Mouse (Mus musculus) liver, embryonic 16.5 days (tissue): ENCODE measurements around the gene Gm10322. TPM values are rescaled to one million over a fixed set of nuclear protein-coding genes. Genes with fewer than 3 reads are reported as not detected.
A peak's percentile ranks its signal among the peaks of the same experiment; 100 is the strongest.

Source experiments
- ATAC-seq: fragments of 200-750 bp; cut with Nextera tagmentation; 2 replicates; pipeline ENCODE4 v1.8.0; 2017; ENCODE audit warnings: low read depth, mild to moderate bottlenecking, moderate number of reproducible peaks, moderate library complexity
- H3K27ac ChIP-seq: fragments of 300-500 bp; sonication (generic); 2 replicates; pipeline ENCODE4 v1.5.1; 2014; ENCODE audit warnings: mild to moderate bottlenecking, low read length
- H3K27me3 ChIP-seq: fragments of 300-500 bp; sonication (generic); 2 replicates; pipeline ENCODE4 v1.6.1; 2014; ENCODE audit warnings: low read depth, low read length, mixed read lengths; ENCODE audit not compliant: control insufficient read depth, insufficient read depth
- H3K36me3 ChIP-seq: fragments of 300-500 bp; sonication (generic); 2 replicates; pipeline ENCODE4 v1.6.1; 2014; ENCODE audit warnings: mild to moderate bottlenecking; ENCODE audit not compliant: control insufficient read depth, insufficient read depth
- H3K4me1 ChIP-seq: fragments of 300-500 bp; sonication (generic); 2 replicates; pipeline ENCODE4 v1.6.1; 2014; ENCODE audit warnings: low read depth, low read length, mixed read lengths; ENCODE audit not compliant: control insufficient read depth
- H3K4me2 ChIP-seq: fragments of 300-500 bp; sonication (generic); 2 replicates; pipeline ENCODE4 v1.6.1; 2014; ENCODE audit warnings: low read depth, low read length, mixed read lengths
- H3K4me3 ChIP-seq: fragments of 300-500 bp; sonication (generic); 2 replicates; pipeline ENCODE4 v1.5.1; 2014; ENCODE audit warnings: low read depth, mild to moderate bottlenecking, low read length
- H3K9ac ChIP-seq: fragments of 300-500 bp; sonication (generic); 2 replicates; pipeline ENCODE4 v1.6.1; 2014; ENCODE audit warnings: low read depth, low read length
- H3K9me3 ChIP-seq: fragments of 300-500 bp; sonication (generic); replicated peaks from 2 replicates; pipeline ENCODE4 v1.6.1; 2016; ENCODE audit warnings: low read length; ENCODE audit not compliant: control insufficient read depth
- WGBS: fragments of 180-500 bp; shearing (Covaris S2); extraction: QIAGEN DNeasy Blood & Tissue Kit; methylation state at CpG from one replicate; pipeline ENCODE4 v1.1.7; 2014; ENCODE audit not compliant: insufficient replicate concordance; 5-methylcytosine and 5-hydroxymethylcytosine counted together
- polyA plus RNA-seq: library from polyadenylated mRNA; unstranded; fragments of >200 nt; fragmentation: Nextera tagmentation; extraction: Ambion mirVana; gene quantifications from 2 replicates; pipeline ENCODE4 v1.2.1, GENCODE M21; 2015

Gene Gm10322
- polyA plus RNA-seq, 1 experiment from 2014 or later = not detected

GRCm38 (mm10) chr10:59577871-59578801 lies 37.7 kb upstream of the Gm10322 start:
- Histone ChIP-seq H3K4me3 (peak overlapping the region; percentile 30), H3K27ac (peak overlapping the region; percentile 54), H3K9ac (peak overlapping the region; percentile 7; the same call in 1 of the 2 replicates), H3K9me3 (no peaks in the 10 kb centered on the region), H3K36me3 (peaks cover 3% of the 10 kb centered on the region; the same call in 1 of the 2 replicates), H3K4me2 (peak overlapping the region; percentile 54), H3K27me3 (no peaks in the 10 kb centered on the region), H3K4me1 (peaks cover 32% of the 10 kb centered on the region)
- ATAC-seq = peak; percentile 82
- WGBS = 7% methylated on average over 12 of the region's 12 CpGs

GRCm38 (mm10) chr10:59579645-59580044 lies 36.2 kb upstream of the Gm10322 start:
- H3K9ac ChIP-seq = no peak overlapping the region
- peaks cover 3% of the 10 kb centered on the region; the same call in 1 of the 2 replicates for H3K36me3 ChIP-seq
- no peak overlapping the region for H3K27ac ChIP-seq
- no peaks in the 10 kb centered on the region for H3K27me3 ChIP-seq
- H3K4me3 ChIP-seq = no peak overlapping the region
- WGBS = 79% methylated on average over 3 of the region's 3 CpGs
- H3K4me2 ChIP-seq = no peak overlapping the region
- no peaks in the 10 kb centered on the region for H3K9me3 ChIP-seq
- peaks cover 32% of the 10 kb centered on the region for H3K4me1 ChIP-seq
- no peak for ATAC-seq

- ATAC-seq = no peak
- Histone ChIP-seq H3K4me3 (no peak overlapping the region), H3K9ac (no peak overlapping the region), H3K27me3 (no peaks in the 10 kb centered on the region), H3K27ac (no peak overlapping the region), H3K4me1 (peaks cover 32% of the 10 kb centered on the region), H3K9me3 (no peaks in the 10 kb centered on the region), H3K36me3 (peaks cover 3% of the 10 kb centered on the region; the same call in 1 of the 2 replicates), H3K4me2 (no peak overlapping the region)
- WGBS = 84% methylated on average over 3 of the region's 3 CpGs
Measured at GRCm38 (mm10) chr10:59580593-59581149, 35.2 kb upstream of the Gm10322 start.

GRCm38 (mm10) chr10:59581826-59582543 lies 33.9 kb upstream of the Gm10322 start:
- ATAC-seq = peak; percentile 69
- H3K27ac ChIP-seq = no peak overlapping the region; the same call in 1 of the 2 replicates

GRCm38 (mm10) chr10:59585621-59586020 lies 30.2 kb upstream of the Gm10322 start:
- no peak overlapping the region for H3K9ac ChIP-seq
- H3K9me3 ChIP-seq = no peaks in the 10 kb centered on the region
- no peak overlapping the region for H3K4me3 ChIP-seq
- no peak overlapping the region for H3K27ac ChIP-seq
- no peak for ATAC-seq
- H3K4me1 ChIP-seq = peaks cover 10% of the 10 kb centered on the region; the same call in 1 of the 2 replicates
- peaks cover 3% of the 10 kb centered on the region; the same call in 1 of the 2 replicates for H3K36me3 ChIP-seq
- H3K4me2 ChIP-seq = no peak overlapping the region
- 74% methylated on average over 5 of the region's 5 CpGs for WGBS
- H3K27me3 ChIP-seq = no peaks in the 10 kb centered on the region

More at GRCm38 (mm10) chr10:59581826-59582543, 33.9 kb upstream of the Gm10322 start:
- Histone ChIP-seq H3K9me3 (no peaks in the 10 kb centered on the region), H3K9ac (no peak overlapping the region), H3K27me3 (no peaks in the 10 kb centered on the region), H3K36me3 (peaks cover 3% of the 10 kb centered on the region; the same call in 1 of the 2 replicates), H3K4me2 (no peak overlapping the region), H3K4me1 (peaks cover 27% of the 10 kb centered on the region), H3K4me3 (no peak overlapping the region)
- 67% methylated on average over 1 of the region's 1 CpGs for WGBS

GRCm38 (mm10) chr10:59586821-59587220 lies 29.0 kb upstream of the Gm10322 start:
- Histone ChIP-seq H3K9ac (no peak overlapping the region), H3K4me1 (peaks cover 6% of the 10 kb centered on the region; the same call in 1 of the 2 replicates), H3K9me3 (no peaks in the 10 kb centered on the region), H3K4me2 (no peak overlapping the region), H3K4me3 (no peak overlapping the region), H3K27ac (no peak overlapping the region), H3K27me3 (no peaks in the 10 kb centered on the region), H3K36me3 (peaks cover 3% of the 10 kb centered on the region; the same call in 1 of the 2 replicates)
- ATAC-seq = no peak
- 81% methylated on average over 15 of the region's 15 CpGs for WGBS

- Histone ChIP-seq H3K9ac (no peak overlapping the region), H3K27ac (no peak overlapping the region), H3K4me2 (no peak overlapping the region), H3K9me3 (no peaks in the 10 kb centered on the region), H3K4me1 (no peaks in the 10 kb centered on the region), H3K4me3 (no peak overlapping the region), H3K27me3 (no peaks in the 10 kb centered on the region), H3K36me3 (no peaks in the 10 kb centered on the region; the same call in 1 of the 2 replicates)
- no peak for ATAC-seq
- WGBS = 70% methylated on average over 7 of the region's 7 CpGs
Measured at GRCm38 (mm10) chr10:59588135-59588534, 27.7 kb upstream of the Gm10322 start.

GRCm38 (mm10) chr10:59589420-59589819 lies 26.4 kb upstream of the Gm10322 start:
- no peak for ATAC-seq
- Histone ChIP-seq H3K9ac (0 out of 2 replicates have a peak overlapping the region, but pooled peaks have one; percentile 9), H3K27ac (no peak overlapping the region), H3K27me3 (no peaks in the 10 kb centered on the region), H3K36me3 (no peaks in the 10 kb centered on the region), H3K4me3 (peak overlapping the region; percentile 18; the same call in 1 of the 2 replicates), H3K4me1 (no peaks in the 10 kb centered on the region), H3K9me3 (no peaks in the 10 kb centered on the region), H3K4me2 (peak overlapping the region; percentile 38)
- 26% methylated on average over 7 of the region's 7 CpGs for WGBS
